Mouse (Mus musculus): Measurements from ENCODE around the gene Egf. TPM values are rescaled to one million over a fixed set of nuclear protein-coding genes. Genes with fewer than 3 reads are reported as not detected.

The Egf gene
- total RNA-seq, 2 experiments from 2014 or later, result 1.7 to 2.3 TPM

Small RNAs within 50 kb of the gene (microRNA-seq; reads per million reads assigned to microRNA genes)
- 0 reads per million in 2 experiments for gene Gm24515

Other genes starting within 250 kb of the Egf start
- 1 to 10 TPM; 1.9 to 2.6 TPM for gene Elovl6, start 223.0 kb downstream of the Egf start, total RNA-seq (2021)
- not detected for gene Lrit3, start 48.7 kb upstream of the Egf start, total RNA-seq (2021)
- gene Rrh, start 67.3 kb upstream of the Egf start, total RNA-seq (2021), result not detected
- gene Gar1, start 76.1 kb upstream of the Egf start, total RNA-seq (2021), result 10 to 100 TPM; 11.2 to 18.3 TPM
- gene Cfi, start 80.6 kb upstream of the Egf start, total RNA-seq (2021), result 1 to 10 TPM in 1 of 2 experiments, under 1 TPM in 1; 0.61 to 1.3 TPM
- gene Pla2g12a, start 123.3 kb upstream of the Egf start, total RNA-seq (2021), result 10 to 100 TPM; 25.1 to 30.6 TPM
- gene Casp6, start 146.1 kb upstream of the Egf start, total RNA-seq (2021), result 10 to 100 TPM; 16.2 to 20.0 TPM
- 1 to 10 TPM; 2.2 to 2.6 TPM for gene Mcub, start 214.9 kb upstream of the Egf start, total RNA-seq (2021)

Measured in heart, postnatal 14 days (tissue).